Mouse (Mus musculus): ENCODE results near the gene Prmt1.

- TF ChIP-seq CTCF (IDR thresholded peaks at IDR 0.05; ENCODE audit: low read depth) (no peak), EP300 (IDR thresholded peaks at IDR 0.05; ENCODE audit: low read depth) (peak; percentile 67; the same call in 1 of the 2 replicates)
Measured at GRCm38 (mm10) chr7:44986192-44986878, at the start of gene Prmt1.

All from liver, postnatal 0 days (tissue).